Mouse (Mus musculus): Measurements from ENCODE around the gene Mob2. TPM values are rescaled to one million over a fixed set of nuclear protein-coding genes. Genes with fewer than 3 reads are reported as not detected.

The Mob2 gene
- polyA plus RNA-seq, 1 experiment from 2014 or later, result 47.5 TPM

DNA sequence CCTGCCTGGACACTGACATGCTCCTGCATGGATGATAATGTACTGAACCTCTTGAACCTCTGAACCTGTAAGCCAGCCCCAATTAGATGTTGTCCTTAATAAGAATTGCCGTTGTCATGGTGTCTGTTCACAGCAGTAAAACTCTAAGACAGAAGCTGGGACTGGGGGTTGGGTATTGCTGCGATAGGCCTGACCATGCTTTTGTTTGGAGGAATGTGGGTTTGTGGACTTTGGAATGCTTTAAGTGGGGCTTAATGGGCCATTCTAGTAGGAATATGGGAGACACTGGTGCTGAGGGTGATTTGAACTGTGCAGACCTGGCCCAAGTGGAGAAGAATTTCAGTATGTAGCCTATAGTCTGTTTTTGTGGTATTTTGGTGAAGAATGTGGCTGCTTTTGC, 15.5 kb downstream of the Mob2 start:
- ATAC-seq, result no peak
- 19% methylated on average over 2 of the region's 2 CpGs for WGBS
- Histone ChIP-seq H3K36me3 (ENCODE audit: control insufficient read depth, insufficient read depth, low read length) (no peaks in the 10 kb centered on the region), H3K4me3 (ENCODE audit: low read depth, low read length) (no peak overlapping the region), H3K27ac (ENCODE audit: low read length) (no peak overlapping the region), H3K9ac (ENCODE audit: low read depth, low read length) (no peak overlapping the region), H3K9me3 (replicated peaks; ENCODE audit: control insufficient read depth, low read length, poor library complexity, severe bottlenecking) (no peaks in the 10 kb centered on the region), H3K4me2 (ENCODE audit: low read length) (no peak overlapping the region), H3K4me1 (ENCODE audit: control insufficient read depth, insufficient read depth, low read length) (no peaks in the 10 kb centered on the region), H3K27me3 (ENCODE audit: control insufficient read depth, insufficient read depth, low read depth, low read length) (no peaks in the 10 kb centered on the region)

DNA sequence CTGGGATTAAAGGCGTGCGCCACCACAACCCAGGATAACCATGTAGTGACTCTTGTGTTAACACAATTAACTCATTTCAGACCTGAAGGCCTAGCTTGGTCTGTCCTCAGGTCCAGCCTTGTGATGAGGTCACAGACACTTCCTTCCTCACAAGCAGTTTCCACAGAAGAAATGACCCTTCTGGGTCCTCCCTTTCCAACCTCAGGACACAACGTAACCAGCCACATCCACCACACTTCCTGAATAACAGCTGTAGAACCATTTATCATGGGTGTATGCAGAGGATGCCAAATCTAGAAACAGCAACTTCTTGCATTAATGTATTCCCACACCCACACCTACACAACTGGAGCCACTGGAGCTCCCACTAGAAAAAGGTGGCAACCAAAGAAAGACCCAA, 20.1 kb downstream of the Mob2 start:
- H3K9ac ChIP-seq (ENCODE audit: low read depth, low read length), result no peak overlapping the region
- no peaks in the 10 kb centered on the region for H3K9me3 ChIP-seq (replicated peaks; ENCODE audit: control insufficient read depth, low read length, poor library complexity, severe bottlenecking)
- H3K27ac ChIP-seq (ENCODE audit: low read length), result no peak overlapping the region
- H3K36me3 ChIP-seq (ENCODE audit: control insufficient read depth, insufficient read depth, low read length), result no peaks in the 10 kb centered on the region
- WGBS, result 96% methylated on average over 3 of the region's 3 CpGs
- ATAC-seq, result no peak
- H3K4me2 ChIP-seq (ENCODE audit: low read length), result no peak overlapping the region
- H3K4me1 ChIP-seq (ENCODE audit: control insufficient read depth, insufficient read depth, low read length), result no peaks in the 10 kb centered on the region
- H3K27me3 ChIP-seq (ENCODE audit: control insufficient read depth, insufficient read depth, low read depth, low read length), result no peaks in the 10 kb centered on the region
- H3K4me3 ChIP-seq (ENCODE audit: low read depth, low read length), result no peak overlapping the region

DNA sequence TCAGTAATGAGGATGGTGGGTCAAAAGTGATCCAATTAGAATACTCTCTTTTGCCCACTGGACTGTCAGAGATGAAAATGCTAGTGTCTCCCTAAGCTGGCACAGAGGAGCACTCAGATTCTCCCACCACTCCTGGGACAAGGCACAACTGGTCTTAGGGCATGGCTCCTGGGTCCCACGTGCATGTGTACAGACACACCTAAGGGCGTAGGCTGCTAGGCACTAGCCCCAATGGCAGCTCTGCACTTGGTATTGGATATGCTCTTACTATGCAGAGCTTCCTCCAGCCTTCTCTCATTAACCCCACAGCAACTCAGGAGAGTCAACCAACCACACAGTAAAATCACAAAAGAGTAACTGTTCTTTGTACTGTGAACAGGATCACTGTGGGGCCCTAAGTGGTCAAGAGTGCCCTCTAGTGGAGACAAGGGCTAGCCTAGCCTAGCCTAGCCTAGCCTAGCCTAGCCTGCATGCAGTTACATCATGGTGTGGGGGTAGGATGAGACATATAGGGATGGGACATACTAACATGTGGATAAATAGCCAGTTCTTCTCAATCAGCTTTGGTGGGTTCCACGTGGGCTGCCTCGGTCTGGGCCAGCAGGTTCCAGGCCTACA, 23.2 kb downstream of the Mob2 start:
- no peak for ATAC-seq
- no peak overlapping the region for H3K27ac ChIP-seq (ENCODE audit: low read length)
- no peaks in the 10 kb centered on the region for H3K27me3 ChIP-seq (ENCODE audit: control insufficient read depth, insufficient read depth, low read depth, low read length)
- 71% methylated on average over 4 of the region's 4 CpGs for WGBS
- no peaks in the 10 kb centered on the region for H3K9me3 ChIP-seq (replicated peaks; ENCODE audit: control insufficient read depth, low read length, poor library complexity, severe bottlenecking)
- no peak overlapping the region for H3K4me2 ChIP-seq (ENCODE audit: low read length)
- no peak overlapping the region for H3K9ac ChIP-seq (ENCODE audit: low read depth, low read length)
- no peak overlapping the region for H3K4me3 ChIP-seq (ENCODE audit: low read depth, low read length)
- no peaks in the 10 kb centered on the region for H3K36me3 ChIP-seq (ENCODE audit: control insufficient read depth, insufficient read depth, low read length)
- no peaks in the 10 kb centered on the region for H3K4me1 ChIP-seq (ENCODE audit: control insufficient read depth, insufficient read depth, low read length)

DNA sequence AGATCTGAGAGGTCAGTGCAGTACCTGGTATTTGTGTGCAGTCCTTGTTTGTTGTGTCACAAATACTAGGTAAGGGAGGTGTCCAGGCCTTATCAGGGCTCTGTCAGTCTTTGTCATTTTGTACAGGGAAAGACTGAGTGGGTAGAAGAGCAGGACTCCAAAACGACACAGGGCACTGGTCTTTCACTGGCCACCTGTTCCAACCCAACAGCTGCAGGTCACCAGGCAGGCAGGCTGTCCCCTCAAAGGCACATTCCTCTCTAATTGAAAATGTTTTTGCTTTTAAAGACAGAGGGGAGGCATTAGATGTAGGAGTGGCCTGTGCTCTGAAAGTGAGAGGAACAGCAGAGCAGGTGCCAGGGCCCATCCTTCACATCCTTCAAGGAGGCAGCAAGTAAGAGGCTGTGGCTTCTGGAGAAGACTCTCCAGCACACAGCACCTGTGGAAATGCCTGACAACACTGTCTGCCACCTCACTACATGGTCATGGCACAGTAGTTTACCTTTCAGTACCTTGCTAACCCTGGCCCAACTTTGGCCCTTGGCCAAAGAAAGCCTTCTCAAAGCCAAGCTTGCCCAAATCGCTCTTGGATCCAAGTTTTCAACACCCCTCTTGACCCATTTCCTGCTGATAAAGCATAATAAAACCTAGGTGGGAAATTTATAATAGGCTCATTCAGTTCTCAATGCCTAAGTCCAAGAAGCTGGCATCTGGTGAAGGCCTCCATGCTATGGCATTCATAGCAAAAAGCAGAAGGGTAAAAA, 25.6 kb downstream of the Mob2 start:
- H3K4me2 ChIP-seq (ENCODE audit: low read length), result no peak overlapping the region
- no peaks in the 10 kb centered on the region for H3K36me3 ChIP-seq (ENCODE audit: control insufficient read depth, insufficient read depth, low read length)
- H3K27me3 ChIP-seq (ENCODE audit: control insufficient read depth, insufficient read depth, low read depth, low read length), result no peaks in the 10 kb centered on the region
- no peaks in the 10 kb centered on the region for H3K4me1 ChIP-seq (ENCODE audit: control insufficient read depth, insufficient read depth, low read length)
- no peaks in the 10 kb centered on the region for H3K9me3 ChIP-seq (replicated peaks; ENCODE audit: control insufficient read depth, low read length, poor library complexity, severe bottlenecking)
- no peak overlapping the region for H3K27ac ChIP-seq (ENCODE audit: low read length)
- no peak overlapping the region for H3K9ac ChIP-seq (ENCODE audit: low read depth, low read length)
- 76% methylated on average over 2 of the region's 2 CpGs for WGBS
- no peak overlapping the region for H3K4me3 ChIP-seq (ENCODE audit: low read depth, low read length)
- ATAC-seq, result no peak

DNA sequence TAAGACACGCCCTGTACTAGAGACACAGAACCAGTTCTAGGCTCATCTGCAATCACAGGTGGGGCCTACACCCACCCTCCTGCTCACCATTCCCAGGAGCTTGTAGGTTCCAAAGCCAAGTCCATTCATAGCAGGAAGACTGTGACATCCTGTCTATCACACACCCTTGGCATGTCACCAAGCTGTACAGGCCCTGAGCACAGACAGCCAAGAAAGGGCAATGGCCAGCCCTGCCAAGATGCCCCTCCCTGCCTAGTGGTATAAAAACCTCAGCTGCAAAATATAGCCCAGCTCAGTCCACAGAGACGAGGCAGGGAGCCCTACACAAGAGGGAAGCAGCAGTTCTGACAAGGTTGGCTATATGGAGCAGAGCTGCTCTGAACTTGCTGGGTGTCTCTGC, 26.7 kb downstream of the Mob2 start:
- no peaks in the 10 kb centered on the region for H3K27me3 ChIP-seq (ENCODE audit: control insufficient read depth, insufficient read depth, low read depth, low read length)
- WGBS, result 76% methylated on average over 2 of the region's 2 CpGs
- H3K9me3 ChIP-seq (replicated peaks; ENCODE audit: control insufficient read depth, low read length, poor library complexity, severe bottlenecking), result no peaks in the 10 kb centered on the region
- H3K9ac ChIP-seq (ENCODE audit: low read depth, low read length), result no peak overlapping the region
- no peak overlapping the region for H3K27ac ChIP-seq (ENCODE audit: low read length)
- H3K4me1 ChIP-seq (ENCODE audit: control insufficient read depth, insufficient read depth, low read length), result no peaks in the 10 kb centered on the region
- ATAC-seq, result no peak
- no peaks in the 10 kb centered on the region for H3K36me3 ChIP-seq (ENCODE audit: control insufficient read depth, insufficient read depth, low read length)
- H3K4me2 ChIP-seq (ENCODE audit: low read length), result no peak overlapping the region
- H3K4me3 ChIP-seq (ENCODE audit: low read depth, low read length), result no peak overlapping the region

DNA sequence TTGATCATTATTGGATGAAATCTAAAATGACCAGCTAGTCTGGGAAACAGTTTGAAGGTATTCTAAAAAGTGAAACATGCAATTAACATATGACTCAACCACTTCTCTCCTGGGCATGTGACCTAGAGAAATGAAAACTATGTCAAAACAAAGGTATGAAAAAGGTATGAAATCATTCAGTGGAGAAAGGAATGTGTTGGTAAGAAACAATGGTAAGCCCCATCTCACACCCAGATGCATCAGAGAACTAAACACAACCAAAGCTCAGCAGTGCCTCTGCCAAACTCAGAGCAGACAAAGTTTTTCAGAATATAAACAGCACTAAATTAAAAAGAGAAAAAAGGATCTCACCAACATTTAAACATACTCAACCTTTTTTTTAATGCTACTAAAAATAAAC, 30.8 kb downstream of the Mob2 start:
- no peak for ATAC-seq
- Histone ChIP-seq H3K36me3 (ENCODE audit: control insufficient read depth, insufficient read depth, low read length) (no peaks in the 10 kb centered on the region), H3K27ac (ENCODE audit: low read length) (no peak overlapping the region), H3K4me1 (ENCODE audit: control insufficient read depth, insufficient read depth, low read length) (no peaks in the 10 kb centered on the region), H3K4me3 (ENCODE audit: low read depth, low read length) (no peak overlapping the region), H3K9me3 (replicated peaks; ENCODE audit: control insufficient read depth, low read length, poor library complexity, severe bottlenecking) (no peaks in the 10 kb centered on the region), H3K9ac (ENCODE audit: low read depth, low read length) (no peak overlapping the region), H3K4me2 (ENCODE audit: low read length) (no peak overlapping the region), H3K27me3 (ENCODE audit: control insufficient read depth, insufficient read depth, low read depth, low read length) (no peaks in the 10 kb centered on the region)

DNA sequence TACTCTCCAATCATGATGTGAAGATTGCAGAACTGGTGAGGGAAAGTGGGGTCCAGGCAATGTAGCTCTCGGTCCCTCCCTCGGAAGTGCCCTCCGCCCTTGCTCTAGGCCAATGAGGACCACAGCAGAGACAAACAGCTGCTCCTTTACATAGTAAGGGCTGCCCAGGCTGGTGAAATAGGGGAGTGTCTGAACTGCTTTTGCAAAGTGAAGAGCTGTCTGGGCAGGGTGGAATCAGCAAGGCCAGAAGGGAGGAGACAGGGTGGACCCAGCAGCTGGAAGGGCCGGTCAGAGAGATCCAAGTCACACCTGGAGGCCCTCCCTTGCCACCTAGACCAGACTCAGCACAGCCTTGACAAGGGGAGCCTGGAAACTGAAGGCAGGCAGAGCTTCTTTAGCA, 34.9 kb downstream of the Mob2 start:
- Histone ChIP-seq H3K36me3 (ENCODE audit: control insufficient read depth, insufficient read depth, low read length) (no peaks in the 10 kb centered on the region), H3K4me3 (ENCODE audit: low read depth, low read length) (no peak overlapping the region), H3K4me1 (ENCODE audit: control insufficient read depth, insufficient read depth, low read length) (peaks cover 3% of the 10 kb centered on the region; the same call in 1 of the 2 replicates), H3K27me3 (ENCODE audit: control insufficient read depth, insufficient read depth, low read depth, low read length) (no peaks in the 10 kb centered on the region), H3K4me2 (ENCODE audit: low read length) (no peak overlapping the region), H3K9me3 (replicated peaks; ENCODE audit: control insufficient read depth, low read length, poor library complexity, severe bottlenecking) (no peaks in the 10 kb centered on the region), H3K9ac (ENCODE audit: low read depth, low read length) (no peak overlapping the region), H3K27ac (ENCODE audit: low read length) (no peak overlapping the region)
- WGBS, result 89% methylated on average over 4 of the region's 4 CpGs
- no peak for ATAC-seq

DNA sequence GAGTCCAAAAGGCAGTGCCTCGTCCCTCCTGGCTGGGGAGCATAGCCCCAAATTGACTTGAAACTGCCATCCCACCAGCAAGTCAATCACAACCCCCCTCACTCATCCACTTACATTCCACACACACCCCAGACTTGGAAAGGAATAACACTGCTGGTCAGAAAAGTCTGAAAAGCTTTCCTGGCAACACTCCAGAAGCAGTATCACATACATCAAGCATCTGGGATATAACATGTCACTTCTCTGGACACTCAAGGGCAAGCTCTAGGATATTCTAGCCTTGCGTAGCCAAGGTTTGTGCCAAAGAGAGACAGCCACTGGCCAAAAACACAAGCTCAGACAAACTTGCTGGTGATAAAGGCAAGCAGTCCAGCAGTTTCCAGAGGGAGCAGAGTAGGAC, 35.7 kb downstream of the Mob2 start:
- peaks cover 3% of the 10 kb centered on the region; the same call in 1 of the 2 replicates for H3K4me1 ChIP-seq (ENCODE audit: control insufficient read depth, insufficient read depth, low read length)
- WGBS, result 70% methylated on average over 2 of the region's 2 CpGs
- ATAC-seq, result no peak
- H3K9me3 ChIP-seq (replicated peaks; ENCODE audit: control insufficient read depth, low read length, poor library complexity, severe bottlenecking), result no peaks in the 10 kb centered on the region
- no peak overlapping the region for H3K4me2 ChIP-seq (ENCODE audit: low read length)
- no peak overlapping the region for H3K9ac ChIP-seq (ENCODE audit: low read depth, low read length)
- H3K27ac ChIP-seq (ENCODE audit: low read length), result no peak overlapping the region
- no peaks in the 10 kb centered on the region for H3K27me3 ChIP-seq (ENCODE audit: control insufficient read depth, insufficient read depth, low read depth, low read length)
- no peak overlapping the region for H3K4me3 ChIP-seq (ENCODE audit: low read depth, low read length)
- H3K36me3 ChIP-seq (ENCODE audit: control insufficient read depth, insufficient read depth, low read length), result no peaks in the 10 kb centered on the region

DNA sequence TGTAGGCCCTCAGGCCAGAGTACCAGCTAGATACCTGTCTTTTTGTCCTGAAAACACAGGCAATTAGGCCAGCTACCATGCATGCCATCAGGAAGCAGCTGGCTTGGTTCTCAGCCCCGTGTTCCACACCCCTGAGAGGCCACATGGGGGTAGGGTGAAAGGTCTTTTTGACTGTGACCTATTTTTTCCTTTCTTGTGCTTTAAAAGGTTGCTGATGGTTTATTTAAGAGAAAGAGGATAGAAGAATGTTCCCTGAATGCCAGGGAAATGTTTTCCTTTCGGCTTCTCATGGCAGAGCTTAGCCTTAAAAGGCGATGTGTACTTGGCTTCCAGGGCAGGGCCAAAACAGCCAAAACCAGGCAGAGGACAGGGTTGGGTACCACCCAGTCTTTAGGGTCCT, 40.0 kb downstream of the Mob2 start:
- H3K9me3 ChIP-seq (replicated peaks; ENCODE audit: control insufficient read depth, low read length, poor library complexity, severe bottlenecking), result no peaks in the 10 kb centered on the region
- no peak for ATAC-seq
- no peak overlapping the region for H3K4me2 ChIP-seq (ENCODE audit: low read length)
- no peaks in the 10 kb centered on the region for H3K36me3 ChIP-seq (ENCODE audit: control insufficient read depth, insufficient read depth, low read length)
- no peak overlapping the region for H3K4me3 ChIP-seq (ENCODE audit: low read depth, low read length)
- H3K27ac ChIP-seq (ENCODE audit: low read length), result no peak overlapping the region
- H3K9ac ChIP-seq (ENCODE audit: low read depth, low read length), result no peak overlapping the region
- H3K27me3 ChIP-seq (ENCODE audit: control insufficient read depth, insufficient read depth, low read depth, low read length), result no peaks in the 10 kb centered on the region
- WGBS, result 70% methylated on average over 3 of the region's 3 CpGs
- peaks cover 3% of the 10 kb centered on the region; the same call in 1 of the 2 replicates for H3K4me1 ChIP-seq (ENCODE audit: control insufficient read depth, insufficient read depth, low read length)

Data from midbrain, embryonic 16.5 days (tissue).